Mouse (Mus musculus): ENCODE data around the gene Lcmt1. TPM values are rescaled to one million over a fixed set of nuclear protein-coding genes. Genes with fewer than 3 reads are reported as not detected.

Lcmt1 gene
- polyA plus RNA-seq, 1 experiment from 2014 or later: 104 TPM

DNA sequence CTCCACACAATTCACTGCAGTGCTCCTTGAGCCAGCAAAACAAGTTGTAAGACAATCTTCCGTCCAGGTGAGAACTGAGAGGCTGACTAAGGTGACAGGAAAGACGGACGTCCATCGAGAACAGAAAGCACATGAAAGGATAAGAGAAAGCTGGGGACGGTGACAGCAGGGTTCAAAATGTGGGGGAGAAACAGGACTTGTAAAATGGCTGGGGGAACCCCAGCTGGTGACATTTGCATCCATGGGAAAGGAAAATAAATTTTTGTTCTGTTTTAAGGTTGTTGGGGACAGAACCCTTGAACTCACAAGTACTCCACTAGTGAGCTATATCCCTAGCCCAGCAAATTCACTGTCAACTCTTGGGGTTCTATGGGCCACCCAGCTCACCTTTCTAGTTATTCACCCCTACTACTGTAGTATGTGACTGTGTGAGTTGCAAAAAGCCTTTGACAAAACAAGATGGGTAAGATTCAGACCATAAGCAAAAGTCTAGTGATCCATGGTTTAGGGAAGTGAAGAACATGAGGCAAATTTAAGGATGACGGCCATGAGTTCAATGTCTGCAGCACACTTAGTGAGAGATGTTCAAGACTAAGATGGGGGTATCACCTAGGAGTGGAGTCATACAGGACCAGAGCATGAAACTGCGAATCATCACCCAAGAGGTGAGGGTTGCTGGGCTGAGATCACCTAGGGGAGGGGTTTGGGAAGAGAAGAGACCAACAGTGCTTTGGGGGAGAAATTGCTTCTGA lies 8.2 kb upstream of the Lcmt1 start:
- H3K4me3 ChIP-seq (replicated peaks): no peak overlapping the region
- H3K4me2 ChIP-seq: no peak overlapping the region
- no peaks in the 10 kb centered on the region for H3K36me3 ChIP-seq
- WGBS: 90% methylated on average over 7 of the region's 7 CpGs
- no peak overlapping the region for H3K27ac ChIP-seq (replicated peaks)
- H3K4me1 ChIP-seq: 0 out of 2 replicates have a peak, but pooled peaks cover 2% of the 10 kb centered on the region
- ATAC-seq (ENCODE audit: low FRiP score): no peak
- H3K9me3 ChIP-seq (replicated peaks): no peaks in the 10 kb centered on the region
- no peaks in the 10 kb centered on the region for H3K27me3 ChIP-seq (replicated peaks)
- H3K9ac ChIP-seq (replicated peaks): no peak overlapping the region

GRCm38 (mm10) chr7:123362806-123363205 lies 6.8 kb upstream of the Lcmt1 start:
- Histone ChIP-seq H3K4me3 (replicated peaks) (no peak overlapping the region), H3K9ac (replicated peaks) (no peak overlapping the region), H3K27ac (replicated peaks) (no peak overlapping the region), H3K27me3 (replicated peaks) (no peaks in the 10 kb centered on the region), H3K4me2 (no peak overlapping the region), H3K4me1 (peaks cover 16% of the 10 kb centered on the region), H3K9me3 (replicated peaks) (no peaks in the 10 kb centered on the region), H3K36me3 (no peaks in the 10 kb centered on the region)
- WGBS: 85% methylated on average over 3 of the region's 3 CpGs
- ATAC-seq (ENCODE audit: low FRiP score): no peak

DNA sequence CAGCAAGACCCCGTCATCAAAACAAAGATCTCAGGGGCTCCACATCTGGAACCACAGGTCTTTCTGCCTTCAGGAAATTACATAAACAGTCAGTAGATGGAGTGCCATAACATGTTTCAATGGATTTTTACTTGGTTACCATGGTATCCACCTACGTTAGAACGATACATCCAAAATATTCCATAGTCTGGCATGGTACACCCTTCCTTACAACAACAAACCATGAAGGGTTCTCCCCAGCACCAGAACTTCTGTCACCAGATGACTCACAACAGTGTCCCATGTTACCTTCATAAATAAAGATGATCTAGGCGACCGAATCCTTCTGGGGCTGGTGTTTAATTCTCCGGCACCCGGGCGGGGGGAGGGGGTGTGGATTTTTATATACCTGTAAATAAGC lies 5.6 kb upstream of the Lcmt1 start:
- H3K9ac ChIP-seq (replicated peaks): no peak overlapping the region
- WGBS: 91% methylated on average over 8 of the region's 8 CpGs
- peaks cover 28% of the 10 kb centered on the region for H3K4me1 ChIP-seq
- no peak overlapping the region for H3K27ac ChIP-seq (replicated peaks)
- ATAC-seq (ENCODE audit: low FRiP score): no peak
- no peaks in the 10 kb centered on the region for H3K36me3 ChIP-seq
- H3K9me3 ChIP-seq (replicated peaks): no peaks in the 10 kb centered on the region
- H3K27me3 ChIP-seq (replicated peaks): no peaks in the 10 kb centered on the region
- H3K4me2 ChIP-seq: no peak overlapping the region
- H3K4me3 ChIP-seq (replicated peaks): no peak overlapping the region

- Histone ChIP-seq H3K4me1 (peaks cover 38% of the 10 kb centered on the region), H3K27ac (replicated peaks) (no peak overlapping the region), H3K4me3 (replicated peaks) (no peak overlapping the region), H3K9me3 (replicated peaks) (no peaks in the 10 kb centered on the region), H3K27me3 (replicated peaks) (no peaks in the 10 kb centered on the region), H3K4me2 (no peak overlapping the region), H3K9ac (replicated peaks) (no peak overlapping the region), H3K36me3 (no peaks in the 10 kb centered on the region)
- 83% methylated on average over 7 of the region's 7 CpGs for WGBS
- no peak for ATAC-seq (ENCODE audit: low FRiP score)
Measured at GRCm38 (mm10) chr7:123365876-123366741, 3.5 kb upstream of the Lcmt1 start.

- Histone ChIP-seq H3K4me3 (replicated peaks) (no peak overlapping the region), H3K9me3 (replicated peaks) (no peaks in the 10 kb centered on the region), H3K27me3 (replicated peaks) (no peaks in the 10 kb centered on the region), H3K27ac (replicated peaks) (no peak overlapping the region), H3K4me1 (peaks cover 38% of the 10 kb centered on the region), H3K9ac (replicated peaks) (no peak overlapping the region), H3K4me2 (no peak overlapping the region), H3K36me3 (no peaks in the 10 kb centered on the region)
- WGBS: 85% methylated on average over 8 of the region's 8 CpGs
- no peak for ATAC-seq (ENCODE audit: low FRiP score)
Measured at GRCm38 (mm10) chr7:123366806-123367205, 2.8 kb upstream of the Lcmt1 start.

GRCm38 (mm10) chr7:123367218-123368150 lies 2.1 kb upstream of the Lcmt1 start:
- Histone ChIP-seq H3K27ac (replicated peaks) (no peak overlapping the region), H3K4me1 (peaks cover 38% of the 10 kb centered on the region), H3K9ac (replicated peaks) (0 out of 2 replicates have a peak overlapping the region, but pooled peaks have one; percentile 81), H3K9me3 (replicated peaks) (no peaks in the 10 kb centered on the region), H3K4me3 (replicated peaks) (no peak overlapping the region), H3K4me2 (peak overlapping the region; percentile 87; the same call in 1 of the 2 replicates), H3K27me3 (replicated peaks) (no peaks in the 10 kb centered on the region), H3K36me3 (no peaks in the 10 kb centered on the region)
- ATAC-seq (ENCODE audit: low FRiP score): no peak
- WGBS: 79% methylated on average over 16 of the region's 16 CpGs

DNA sequence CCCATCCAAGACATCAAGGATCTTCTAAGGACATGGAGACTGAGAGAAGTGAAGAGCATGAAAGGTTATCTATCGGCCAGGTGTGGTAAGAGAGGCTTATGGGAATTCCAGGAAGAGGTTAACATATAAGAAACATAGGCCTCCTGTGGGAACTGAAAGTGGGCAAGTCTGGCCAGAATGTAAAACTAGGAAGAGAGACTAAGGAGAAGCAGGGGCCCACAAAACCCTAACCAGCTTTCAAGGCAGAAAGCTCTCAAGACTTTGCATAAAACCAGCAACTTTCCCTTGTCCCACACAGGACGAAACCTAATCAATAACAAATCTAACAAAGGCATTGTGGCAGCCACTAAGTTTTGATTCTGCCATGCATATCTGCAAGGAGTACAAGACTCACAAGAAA lies 1.4 kb upstream of the Lcmt1 start:
- no peaks in the 10 kb centered on the region for H3K27me3 ChIP-seq (replicated peaks)
- no peak overlapping the region for H3K27ac ChIP-seq (replicated peaks)
- peaks cover 38% of the 10 kb centered on the region for H3K4me1 ChIP-seq
- 66% methylated on average over 2 of the region's 2 CpGs for WGBS
- peak overlapping the region; percentile 86; the same call in 1 of the 2 replicates for H3K4me3 ChIP-seq (replicated peaks)
- H3K4me2 ChIP-seq: peak overlapping the region; percentile 87
- no peak for ATAC-seq (ENCODE audit: low FRiP score)
- H3K9ac ChIP-seq (replicated peaks): 0 out of 2 replicates have a peak overlapping the region, but pooled peaks have one; percentile 81
- H3K9me3 ChIP-seq (replicated peaks): no peaks in the 10 kb centered on the region
- no peaks in the 10 kb centered on the region for H3K36me3 ChIP-seq

DNA sequence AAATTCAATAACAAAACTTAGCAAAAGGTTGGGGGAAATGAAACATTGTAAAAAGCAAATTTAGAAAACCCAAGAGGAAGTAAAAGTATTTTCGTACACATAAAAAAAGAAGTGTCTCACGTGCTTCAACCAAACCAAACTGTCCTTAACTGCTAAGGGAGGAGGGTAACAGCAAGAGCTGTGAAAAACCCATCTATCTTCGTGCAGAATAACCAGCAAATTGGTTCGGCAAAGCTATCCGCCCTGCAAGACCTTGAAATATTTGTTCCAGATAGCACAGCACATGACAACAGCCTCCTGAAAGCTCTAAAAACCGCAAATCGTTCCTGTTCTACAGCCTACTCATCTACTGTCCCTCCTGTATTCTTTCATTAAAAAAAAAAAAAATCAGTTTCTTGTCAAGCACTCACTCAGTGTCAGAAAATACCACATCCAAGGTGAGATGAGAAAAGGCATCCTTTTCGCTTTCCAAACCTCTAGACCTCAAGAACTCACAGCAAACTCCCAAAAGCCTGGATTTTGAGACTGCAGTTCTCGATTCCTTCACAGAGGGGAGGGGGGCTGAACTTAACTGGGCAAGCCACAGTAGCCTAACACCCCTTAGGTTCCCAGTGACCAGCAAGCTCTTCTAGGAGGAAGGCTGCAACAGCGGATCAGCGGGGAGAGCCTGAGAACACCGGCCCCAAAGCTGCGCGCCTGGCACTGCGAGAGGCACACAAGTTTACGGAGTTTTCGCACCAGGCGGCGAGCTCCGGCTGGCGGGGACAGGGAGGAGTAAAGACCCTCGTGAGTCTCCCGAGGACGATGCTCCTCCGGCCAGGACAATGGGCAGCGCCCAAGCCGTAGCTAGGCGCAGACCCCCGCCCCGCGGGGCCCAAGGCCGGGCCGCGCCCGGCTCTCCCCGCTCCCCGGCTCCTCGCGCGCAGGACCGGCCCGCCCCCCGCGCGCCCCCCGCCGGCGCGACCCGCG lies 522 bp upstream of the Lcmt1 start:
- Histone ChIP-seq H3K36me3 (no peaks in the 10 kb centered on the region), H3K4me2 (peak overlapping the region; percentile 87), H3K27ac (replicated peaks) (peak overlapping the region; percentile 88), H3K4me1 (peaks cover 38% of the 10 kb centered on the region), H3K9ac (replicated peaks) (peak overlapping the region; percentile 81), H3K27me3 (replicated peaks) (no peaks in the 10 kb centered on the region), H3K9me3 (replicated peaks) (no peaks in the 10 kb centered on the region), H3K4me3 (replicated peaks) (peak overlapping the region; percentile 86)
- 2% methylated on average over 51 of the region's 51 CpGs for WGBS
- ATAC-seq (ENCODE audit: low FRiP score): peak; percentile 61

GRCm38 (mm10) chr7:123370700-123371099 lies 1.1 kb downstream of the Lcmt1 start:
- Histone ChIP-seq H3K27ac (replicated peaks) (peak overlapping the region; percentile 88), H3K4me3 (replicated peaks) (peak overlapping the region; percentile 86), H3K27me3 (replicated peaks) (no peaks in the 10 kb centered on the region), H3K4me2 (peak overlapping the region; percentile 87), H3K36me3 (no peaks in the 10 kb centered on the region), H3K9me3 (replicated peaks) (no peaks in the 10 kb centered on the region), H3K4me1 (peaks cover 38% of the 10 kb centered on the region), H3K9ac (replicated peaks) (peak overlapping the region; percentile 81)
- 37% methylated on average over 9 of the region's 9 CpGs for WGBS
- no peak for ATAC-seq (ENCODE audit: low FRiP score)

GRCm38 (mm10) chr7:123371501-123371900 lies 1.9 kb downstream of the Lcmt1 start:
- no peak overlapping the region for H3K4me2 ChIP-seq
- ATAC-seq (ENCODE audit: low FRiP score): no peak
- H3K9me3 ChIP-seq (replicated peaks): no peaks in the 10 kb centered on the region
- no peak overlapping the region for H3K4me3 ChIP-seq (replicated peaks)
- H3K4me1 ChIP-seq: peaks cover 35% of the 10 kb centered on the region
- no peaks in the 10 kb centered on the region for H3K36me3 ChIP-seq
- WGBS: 57% methylated on average over 3 of the region's 3 CpGs
- H3K27ac ChIP-seq (replicated peaks): no peak overlapping the region
- no peaks in the 10 kb centered on the region for H3K27me3 ChIP-seq (replicated peaks)
- H3K9ac ChIP-seq (replicated peaks): no peak overlapping the region

Measured in neural tube, embryonic 15.5 days (tissue).